Mouse (Mus musculus) heart, embryonic 16.5 days (tissue): ENCODE measurements around the gene Agpat3. TPM values are rescaled to one million over a fixed set of nuclear protein-coding genes. Genes with fewer than 3 reads are reported as not detected.

Source experiments
- ATAC-seq: fragments of 200-750 bp; cut with Nextera tagmentation; replicated peaks from 2 replicates; pipeline ENCODE4 v1.8.0; 2017; ENCODE audit warnings: moderate number of reproducible peaks; ENCODE audit not compliant: insufficient read depth, low FRiP score; ENCODE audit errors: extremely low read depth
- H3K27ac ChIP-seq: fragments of 300-500 bp; sonication (generic); 2 replicates; pipeline ENCODE4 v1.5.1; 2014; ENCODE audit warnings: mild to moderate bottlenecking, low read length, control low read depth, moderate library complexity
- H3K27me3 ChIP-seq: fragments of 300-500 bp; sonication (generic); 2 replicates; pipeline ENCODE4 v1.6.1; 2014; ENCODE audit warnings: low read length, mixed read lengths; ENCODE audit not compliant: control insufficient read depth, insufficient read depth
- H3K36me3 ChIP-seq: fragments of 300-500 bp; sonication (generic); 2 replicates; pipeline ENCODE4 v1.6.1; 2014; ENCODE audit not compliant: control insufficient read depth, insufficient read depth
- H3K4me1 ChIP-seq: fragments of 300-500 bp; sonication (generic); 2 replicates; pipeline ENCODE4 v1.6.1; 2014; ENCODE audit warnings: low read length, mixed read lengths; ENCODE audit not compliant: control insufficient read depth, insufficient read depth
- H3K4me2 ChIP-seq: fragments of 300-500 bp; sonication (generic); 2 replicates; pipeline ENCODE4 v1.6.1; 2014; ENCODE audit warnings: low read depth, mild to moderate bottlenecking, control low read depth, low read length
- H3K4me3 ChIP-seq: fragments of 300-500 bp; sonication (generic); 2 replicates; pipeline ENCODE4 v1.5.1; 2014; ENCODE audit warnings: mild to moderate bottlenecking, control low read depth, low read length
- H3K9ac ChIP-seq: fragments of 300-500 bp; sonication (generic); 2 replicates; pipeline ENCODE4 v1.6.1; 2014; ENCODE audit warnings: low read length, control low read depth
- H3K9me3 ChIP-seq: fragments of 300-500 bp; sonication (generic); replicated peaks from 2 replicates; pipeline ENCODE4 v1.6.1; 2016; ENCODE audit warnings: low read length; ENCODE audit not compliant: control insufficient read depth
- WGBS: fragments of 180-500 bp; shearing (Covaris S2); extraction: QIAGEN DNeasy Blood & Tissue Kit; methylation state at CpG from one replicate; pipeline ENCODE4 v1.1.7; 2014; 5-methylcytosine and 5-hydroxymethylcytosine counted together
- polyA plus RNA-seq: library from polyadenylated mRNA; unstranded; fragments of >200 nt; fragmentation: Nextera tagmentation; extraction: Ambion mirVana; gene quantifications from 2 replicates; pipeline ENCODE4 v1.2.1, GENCODE M21; 2015

The Agpat3 gene
- polyA plus RNA-seq, 1 experiment from 2014 or later: 56.6 TPM

- Histone ChIP-seq H3K4me2 (no peak overlapping the region), H3K36me3 (no peaks in the 10 kb centered on the region)
- ATAC-seq: no peak
These were observed 36.1 kb upstream of the Agpat3 start for GRCm38 (mm10) chr10:78388216-78388980.

GRCm38 (mm10) chr10:78385520-78385919, 33.2 kb upstream of the Agpat3 start:
- ATAC-seq: no peak
- Histone ChIP-seq H3K36me3 (no peaks in the 10 kb centered on the region), H3K9me3 (no peaks in the 10 kb centered on the region), H3K4me2 (no peak overlapping the region), H3K27ac (no peak overlapping the region), H3K4me3 (no peak overlapping the region), H3K27me3 (peaks cover 10% of the 10 kb centered on the region; the same call in 1 of the 2 replicates), H3K4me1 (no peaks in the 10 kb centered on the region), H3K9ac (no peak overlapping the region)
- WGBS: 61% methylated on average over 5 of the region's 5 CpGs

More at GRCm38 (mm10) chr10:78388216-78388980, 36.1 kb upstream of the Agpat3 start:
- Histone ChIP-seq H3K4me3 (no peak overlapping the region), H3K27ac (no peak overlapping the region), H3K27me3 (peaks cover 24% of the 10 kb centered on the region), H3K9me3 (no peaks in the 10 kb centered on the region), H3K9ac (no peak overlapping the region), H3K4me1 (peaks cover 2% of the 10 kb centered on the region; the same call in 1 of the 2 replicates)
- 57% methylated on average over 20 of the region's 20 CpGs for WGBS

GRCm38 (mm10) chr10:78383567-78383966, 31.3 kb upstream of the Agpat3 start:
- WGBS: 76% methylated on average over 3 of the region's 3 CpGs
- no peak overlapping the region for H3K4me2 ChIP-seq
- no peak overlapping the region for H3K4me3 ChIP-seq
- H3K36me3 ChIP-seq: no peaks in the 10 kb centered on the region
- no peaks in the 10 kb centered on the region for H3K4me1 ChIP-seq
- H3K9ac ChIP-seq: no peak overlapping the region
- peaks cover under 1% of the 10 kb centered on the region for H3K9me3 ChIP-seq
- no peaks in the 10 kb centered on the region for H3K27me3 ChIP-seq
- H3K27ac ChIP-seq: no peak overlapping the region
- ATAC-seq: no peak

GRCm38 (mm10) chr10:78378516-78378915, 26.2 kb upstream of the Agpat3 start:
- H3K27ac ChIP-seq: no peak overlapping the region
- WGBS: 96% methylated on average over 7 of the region's 7 CpGs
- H3K9ac ChIP-seq: no peak overlapping the region
- no peaks in the 10 kb centered on the region for H3K4me1 ChIP-seq
- peaks cover 4% of the 10 kb centered on the region for H3K9me3 ChIP-seq
- H3K36me3 ChIP-seq: no peaks in the 10 kb centered on the region
- no peak overlapping the region for H3K4me3 ChIP-seq
- no peaks in the 10 kb centered on the region for H3K27me3 ChIP-seq
- no peak for ATAC-seq
- no peak overlapping the region for H3K4me2 ChIP-seq

- WGBS: 60% methylated on average over 27 of the region's 27 CpGs
- Histone ChIP-seq H3K9ac (no peak overlapping the region), H3K36me3 (no peaks in the 10 kb centered on the region), H3K4me1 (no peaks in the 10 kb centered on the region), H3K4me2 (no peak overlapping the region), H3K9me3 (no peaks in the 10 kb centered on the region), H3K4me3 (peak overlapping the region; percentile 24; the same call in 1 of the 2 replicates), H3K27me3 (no peaks in the 10 kb centered on the region), H3K27ac (no peak overlapping the region)
- ATAC-seq: no peak
These were observed 20.7 kb upstream of the Agpat3 start for GRCm38 (mm10) chr10:78372681-78373668.

GRCm38 (mm10) chr10:78371746-78372145, 19.5 kb upstream of the Agpat3 start:
- Histone ChIP-seq H3K36me3 (no peaks in the 10 kb centered on the region), H3K27ac (no peak overlapping the region), H3K9ac (no peak overlapping the region), H3K4me1 (peaks cover 8% of the 10 kb centered on the region), H3K27me3 (no peaks in the 10 kb centered on the region), H3K9me3 (no peaks in the 10 kb centered on the region), H3K4me3 (no peak overlapping the region), H3K4me2 (no peak overlapping the region)
- WGBS: 71% methylated on average over 6 of the region's 6 CpGs
- no peak for ATAC-seq

GRCm38 (mm10) chr10:78367586-78367985, 15.3 kb upstream of the Agpat3 start:
- no peak overlapping the region for H3K4me2 ChIP-seq
- H3K4me3 ChIP-seq: no peak overlapping the region
- H3K36me3 ChIP-seq: no peaks in the 10 kb centered on the region
- H3K27me3 ChIP-seq: no peaks in the 10 kb centered on the region
- no peaks in the 10 kb centered on the region for H3K9me3 ChIP-seq
- no peak overlapping the region for H3K9ac ChIP-seq
- 57% methylated on average over 4 of the region's 4 CpGs for WGBS
- peaks cover 16% of the 10 kb centered on the region for H3K4me1 ChIP-seq
- H3K27ac ChIP-seq: no peak overlapping the region
- no peak for ATAC-seq

GRCm38 (mm10) chr10:78366851-78367312, 14.6 kb upstream of the Agpat3 start:
- Histone ChIP-seq H3K36me3 (no peaks in the 10 kb centered on the region), H3K4me1 (peaks cover 19% of the 10 kb centered on the region), H3K27me3 (no peaks in the 10 kb centered on the region), H3K9ac (no peak overlapping the region), H3K9me3 (no peaks in the 10 kb centered on the region), H3K27ac (no peak overlapping the region; the same call in 1 of the 2 replicates), H3K4me2 (peak overlapping the region; percentile 37), H3K4me3 (no peak overlapping the region)
- ATAC-seq: no peak
- WGBS: 16% methylated on average over 9 of the region's 9 CpGs
